Mouse (Mus musculus) C2C12 (cell line): ENCODE measurements around the gene Cisd3. TPM values are rescaled to one million over a fixed set of nuclear protein-coding genes. Genes with fewer than 3 reads are reported as not detected.
"Not testable (repeated sequence)": the region's sequence is repeated elsewhere in the genome, so short reads cannot be mapped to it uniquely, and the experiment has no call there.

Experiments
- H3K27me3 ChIP-seq: one replicate; pipeline ENCODE4 v1.6.1; 2011; ENCODE audit not compliant: control insufficient read depth, insufficient read depth, insufficient read length
- H3K36me3 ChIP-seq: one replicate; pipeline ENCODE4 v1.6.1; 2011; ENCODE audit not compliant: control insufficient read depth, insufficient read depth
- H3K4me3 ChIP-seq: one replicate; pipeline ENCODE4 v1.5.1; 2011; ENCODE audit warnings: mild to moderate bottlenecking, control low read depth; ENCODE audit not compliant: poor library complexity, insufficient read depth, severe bottlenecking
- H3K79me2 ChIP-seq: one replicate; pipeline ENCODE4 v1.6.1; 2011; ENCODE audit not compliant: control insufficient read depth, insufficient read depth
- H3K79me3 ChIP-seq: one replicate; pipeline ENCODE4 v1.6.1; 2011; ENCODE audit warnings: low read depth, control low read depth
- H3ac ChIP-seq: one replicate; pipeline ENCODE3; 2011; ENCODE audit warnings: low read depth; ENCODE audit not compliant: control insufficient read depth, insufficient read length
- CEBPB ChIP-seq: IDR thresholded peaks from one replicate; pipeline ENCODE4 v1.6.1; 2011; ENCODE audit warnings: low read depth, mild to moderate bottlenecking, control low read depth, moderate library complexity
- CTCF ChIP-seq: IDR thresholded peaks from one replicate; pipeline ENCODE4 v1.5.1; 2011; ENCODE audit not compliant: control insufficient read depth, insufficient read depth, insufficient read length
- FOSL1 ChIP-seq: IDR thresholded peaks from one replicate; pipeline ENCODE4 v1.8.0; 2011; ENCODE audit warnings: mild to moderate bottlenecking, low read length; ENCODE audit not compliant: poor library complexity, insufficient read depth, severe bottlenecking
- MAX ChIP-seq: IDR thresholded peaks from one replicate; pipeline ENCODE4 v1.6.1; 2011; ENCODE audit warnings: mild to moderate bottlenecking, control low read depth
- MYOD1 ChIP-seq: IDR thresholded peaks from one replicate; pipeline ENCODE4 v1.6.1; 2011; ENCODE audit warnings: low read depth; ENCODE audit not compliant: control insufficient read depth, insufficient read length
- MYOG ChIP-seq: IDR thresholded peaks from one replicate; pipeline ENCODE4 v1.6.1; 2011; ENCODE audit not compliant: control insufficient read depth, insufficient read length; ENCODE audit errors: extremely low read depth
- USF1 ChIP-seq: IDR thresholded peaks from one replicate; pipeline ENCODE4 v1.6.1; 2011; ENCODE audit warnings: low read depth, mild to moderate bottlenecking, control low read depth, moderate library complexity
- microRNA-seq: library from miRNA; unstranded; fragments of <30 nt; microRNA quantifications from one replicate; pipeline ENCODE4, GENCODE M21; 2019; ENCODE audit warnings: borderline microRNAs expressed
- polyA plus RNA-seq: library from polyadenylated mRNA; unstranded; fragments of >200 nt; fragmentation: generic; extraction: Trizol; gene quantifications from one replicate; pipeline ENCODE4 v1.2.1, GENCODE M21; 2012; ENCODE audit warnings: missing spikeins

Gene Cisd3
- polyA plus RNA-seq, 1 experiment: 110 TPM

DNA sequence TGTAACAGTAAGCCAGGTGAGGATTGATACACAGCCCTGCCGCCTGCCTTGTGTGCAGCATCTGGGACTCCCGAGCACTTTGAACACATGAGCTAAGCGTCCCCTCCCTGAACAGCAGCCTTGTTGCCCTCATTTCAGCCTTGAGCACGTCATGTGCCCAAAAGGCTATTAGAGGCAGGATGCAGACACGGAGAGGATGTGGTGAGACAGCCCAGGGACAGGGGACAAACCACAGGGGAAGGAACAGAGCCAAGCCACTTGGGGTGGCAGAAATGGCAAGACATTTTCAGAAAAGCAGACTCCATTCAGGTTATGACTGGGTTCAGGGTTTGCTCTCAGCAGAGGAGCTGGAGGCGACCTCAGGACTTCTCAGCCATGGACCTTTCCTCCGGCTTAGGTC, 42.7 kb downstream of the Cisd3 start:
- Histone ChIP-seq H3K36me3 (peaks cover 69% of the 10 kb centered on the region), H3K27me3 (no peaks in the 10 kb centered on the region), H3K79me2 (peaks cover 29% of the 10 kb centered on the region), H3ac (peak overlapping the region; percentile 59), H3K79me3 (peaks cover 3% of the 10 kb centered on the region), H3K4me3 (no peak overlapping the region)
- TF ChIP-seq FOSL1 (no peak), MYOG (no peak), CTCF (no peak), USF1 (peak; percentile 67), MAX (peak; percentile 68), MYOD1 (no peak), CEBPB (no peak)

DNA sequence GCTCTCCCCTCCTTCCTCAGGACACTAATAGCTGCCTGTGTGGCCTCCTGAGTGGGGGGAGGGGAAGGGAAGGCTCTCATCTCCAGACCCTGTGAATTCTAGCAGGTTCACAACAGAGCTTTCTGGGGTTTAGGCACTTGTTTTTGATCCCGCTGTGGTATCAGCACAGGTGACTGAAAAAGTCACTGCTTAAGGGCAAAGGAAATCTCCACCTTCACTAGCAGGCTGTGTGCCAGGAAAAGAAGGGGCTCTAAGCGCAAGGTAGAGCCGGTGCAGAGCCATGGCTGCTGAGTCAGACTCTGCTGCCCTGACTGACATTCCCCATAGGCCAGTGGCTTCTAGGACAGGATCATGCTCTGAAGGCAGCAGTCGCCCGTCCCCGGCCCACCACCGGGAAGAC, 43.1 kb downstream of the Cisd3 start:
- Histone ChIP-seq H3ac (no peak overlapping the region), H3K27me3 (no peaks in the 10 kb centered on the region), H3K36me3 (peaks cover 66% of the 10 kb centered on the region), H3K79me2 (peaks cover 33% of the 10 kb centered on the region), H3K79me3 (peaks cover 6% of the 10 kb centered on the region), H3K4me3 (no peak overlapping the region)
- no peak for TF ChIP-seq MYOG
- no peak for TF ChIP-seq CTCF
- TF ChIP-seq MAX: no peak
- no peak for TF ChIP-seq CEBPB
- TF ChIP-seq FOSL1: no peak
- no peak for TF ChIP-seq MYOD1
- TF ChIP-seq USF1: no peak

DNA sequence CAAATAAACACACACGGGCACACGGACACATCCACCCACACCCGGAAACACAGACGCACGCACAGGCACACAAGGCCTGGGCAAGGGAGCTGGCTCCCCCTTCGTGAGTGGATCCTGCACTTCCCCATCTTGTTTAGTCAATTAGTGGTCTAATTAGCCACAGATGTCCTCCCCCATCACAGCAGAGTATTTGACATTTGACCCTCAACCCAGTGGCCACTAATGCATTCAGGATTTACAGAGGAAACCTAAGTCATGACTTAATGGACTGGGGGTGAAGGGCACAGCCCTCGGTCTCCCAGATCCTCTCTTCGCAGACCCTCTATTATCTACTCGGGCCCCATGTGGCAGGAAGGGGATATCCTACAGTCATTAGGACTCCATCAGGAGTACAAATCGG, 48.1 kb downstream of the Cisd3 start:
- peaks cover 70% of the 10 kb centered on the region for H3K79me2 ChIP-seq
- peaks cover 30% of the 10 kb centered on the region for H3K79me3 ChIP-seq
- no peaks in the 10 kb centered on the region for H3K27me3 ChIP-seq
- no peak overlapping the region for H3K4me3 ChIP-seq
- no peak overlapping the region for H3ac ChIP-seq
- TF ChIP-seq FOSL1 (no peak), MYOD1 (no peak), CEBPB (no peak), MAX (no peak), CTCF (no peak), USF1 (no peak), MYOG (no peak)
- peaks cover 26% of the 10 kb centered on the region for H3K36me3 ChIP-seq

DNA sequence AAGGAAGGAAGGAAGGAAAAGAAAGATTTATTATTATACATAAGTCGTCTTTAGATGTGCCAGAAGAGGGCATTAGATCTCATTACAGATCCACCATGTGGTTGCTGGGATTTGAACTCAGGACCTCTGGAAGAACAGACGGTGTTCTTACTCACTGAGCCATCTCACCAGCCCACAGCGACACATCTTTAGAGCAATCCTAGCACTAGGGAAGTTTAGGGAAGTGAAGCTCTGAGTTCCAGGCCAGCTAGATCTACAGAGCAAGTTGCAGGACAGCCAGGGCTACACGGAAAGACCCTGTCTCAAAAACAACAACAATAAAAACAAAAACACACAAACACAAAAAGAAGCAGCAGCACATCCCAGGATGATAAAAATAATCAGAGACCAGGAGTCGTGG, 49.2 kb downstream of the Cisd3 start:
- peaks cover 40% of the 10 kb centered on the region for H3K79me3 ChIP-seq
- not testable (repeated sequence) for H3K4me3 ChIP-seq, H3K27me3 ChIP-seq, H3ac ChIP-seq
- peaks cover 20% of the 10 kb centered on the region for H3K36me3 ChIP-seq
- peaks cover 81% of the 10 kb centered on the region for H3K79me2 ChIP-seq

DNA sequence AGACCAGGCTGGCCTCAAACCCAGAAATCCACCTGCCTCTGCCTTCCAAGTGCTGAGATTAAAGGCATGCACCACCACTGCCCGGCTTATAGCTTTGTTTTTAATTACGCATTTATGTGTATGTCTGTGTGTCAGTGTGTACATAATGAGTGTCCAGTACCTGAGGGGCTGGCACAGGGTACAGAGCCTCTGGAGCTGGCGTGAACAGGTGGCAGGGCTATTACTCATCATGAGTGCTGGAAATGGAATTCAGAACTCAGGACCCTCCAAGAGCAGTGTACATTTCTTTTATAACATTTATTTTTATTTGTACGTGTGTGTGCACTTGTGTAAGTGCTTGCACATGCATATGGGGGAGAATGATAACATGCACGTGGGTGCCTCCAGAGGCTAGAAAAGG, 51.0 kb downstream of the Cisd3 start:
- no peak overlapping the region for H3ac ChIP-seq
- peaks cover 99% of the 10 kb centered on the region for H3K79me2 ChIP-seq
- no peak overlapping the region for H3K4me3 ChIP-seq
- H3K79me3 ChIP-seq: peaks cover 58% of the 10 kb centered on the region
- no peaks in the 10 kb centered on the region for H3K27me3 ChIP-seq
- TF ChIP-seq MYOD1 (peak; percentile 79), FOSL1 (no peak)
- peaks cover 15% of the 10 kb centered on the region for H3K36me3 ChIP-seq

DNA sequence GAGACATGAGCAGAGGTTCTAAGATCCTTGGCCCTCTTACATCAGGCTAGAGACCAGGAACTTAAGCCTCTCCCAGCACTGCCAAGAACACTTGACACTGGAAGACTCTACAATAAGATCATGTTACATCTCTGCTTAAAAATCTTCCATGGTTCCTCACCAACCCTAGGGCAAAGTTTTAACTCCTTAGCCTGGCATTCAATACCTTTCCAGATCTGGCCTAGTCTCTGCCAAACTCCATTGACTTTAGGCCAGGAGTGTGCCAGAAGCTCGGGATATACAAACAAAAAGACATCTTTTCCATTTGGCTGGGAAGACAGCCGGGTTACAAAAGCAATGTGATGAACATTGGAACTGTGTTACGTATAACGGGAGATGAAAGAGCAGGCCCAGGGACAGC, 52.0 kb downstream of the Cisd3 start:
- Histone ChIP-seq H3K79me3 (peaks cover 64% of the 10 kb centered on the region), H3K79me2 (peaks cover 99% of the 10 kb centered on the region), H3K36me3 (peaks cover 6% of the 10 kb centered on the region), H3ac (no peak overlapping the region), H3K4me3 (no peak overlapping the region), H3K27me3 (no peaks in the 10 kb centered on the region)
- TF ChIP-seq MAX (no peak), MYOG (no peak), CTCF (no peak), MYOD1 (no peak), CEBPB (no peak), USF1 (no peak), FOSL1 (no peak)

Small RNA genes lying within 50 kb of the gene (microRNA-seq; reads per million reads assigned to microRNA genes)
- gene Gm24158 (0.36 reads per million), gene Mir6927 (0.32 reads per million)

Other genes with a start within 250 kb of the Cisd3 start
- gene 4933428G20Rik, start 185.5 kb upstream of the Cisd3 start, polyA plus RNA-seq: 0.34 TPM
- 0.01 TPM for gene Srcin1, start 109.6 kb upstream of the Cisd3 start, polyA plus RNA-seq
- gene Epop, start 56.1 kb upstream of the Cisd3 start, polyA plus RNA-seq: 15.9 TPM
- gene Mllt6, start 22.4 kb upstream of the Cisd3 start, polyA plus RNA-seq: 12.5 TPM
- gene Pcgf2, start 14.7 kb downstream of the Cisd3 start, polyA plus RNA-seq: 29.2 TPM
- 690 TPM for gene Psmb3, start 17.6 kb downstream of the Cisd3 start, polyA plus RNA-seq
- gene Pip4k2b, start 58.9 kb downstream of the Cisd3 start, polyA plus RNA-seq: 28.3 TPM
- 8.7 TPM for gene Cwc25, start 80.7 kb downstream of the Cisd3 start, polyA plus RNA-seq
- gene 1700001P01Rik, start 90.1 kb downstream of the Cisd3 start, polyA plus RNA-seq: 0.14 TPM
- gene Rpl23, start 96.6 kb downstream of the Cisd3 start, polyA plus RNA-seq: 1,391 TPM
- gene Lasp1, start 113.2 kb downstream of the Cisd3 start, polyA plus RNA-seq: 219 TPM
- gene B230217C12Rik, start 155.0 kb downstream of the Cisd3 start, polyA plus RNA-seq: 4.9 TPM
- gene Fbxo47, start 198.3 kb downstream of the Cisd3 start, polyA plus RNA-seq: 0.11 TPM